Mouse (Mus musculus) spleen, adult 2 months (tissue): ENCODE measurements at regions not wholly inside any gene's neighbourhood (a gene's known extent, or its start where the extent isn't known, plus 50 kb on each side); places are given as distances from the start of the nearest gene placed in this dataset.

Experiments
- CTCF ChIP-seq: fragments of 200-500 bp; IDR thresholded peaks from 2 replicates; pipeline ENCODE4 v1.5.1; 2011; ENCODE audit warnings: mild to moderate bottlenecking, inconsistent platforms; ENCODE audit not compliant: insufficient read depth, insufficient read length, insufficient replicate concordance; ENCODE audit errors: extremely low read depth
- POLR2A ChIP-seq: fragments of 200-500 bp; IDR thresholded peaks from 2 replicates; pipeline ENCODE4 v1.6.1; 2011; ENCODE audit warnings: low read depth, low read length, inconsistent platforms

DNA sequence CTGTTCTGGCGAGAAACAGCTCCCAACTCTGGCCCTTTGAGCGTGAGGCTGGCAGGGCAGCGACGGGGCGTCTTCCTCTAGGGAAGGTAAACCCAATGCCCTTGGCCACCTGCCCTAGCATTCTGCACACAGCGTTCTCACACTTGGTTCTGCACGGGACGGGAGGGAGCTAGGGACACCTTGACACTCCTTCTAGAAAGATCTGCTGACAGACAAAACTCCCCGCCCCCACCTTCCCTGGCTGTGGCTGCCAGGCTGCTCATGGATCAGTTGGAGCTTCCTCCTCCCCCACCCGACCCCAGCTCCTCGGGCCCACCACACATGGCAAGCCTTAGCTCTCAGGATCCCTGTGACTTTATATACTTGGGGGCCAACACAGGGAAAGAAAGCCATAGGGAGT is 102.3 kb upstream of the Lhx1 start:
- TF ChIP-seq CTCF (no peak), POLR2A (no peak)
